Mouse (Mus musculus): ENCODE data around the gene Ftl1-ps1.

Ftl1-ps1 gene

DNA sequence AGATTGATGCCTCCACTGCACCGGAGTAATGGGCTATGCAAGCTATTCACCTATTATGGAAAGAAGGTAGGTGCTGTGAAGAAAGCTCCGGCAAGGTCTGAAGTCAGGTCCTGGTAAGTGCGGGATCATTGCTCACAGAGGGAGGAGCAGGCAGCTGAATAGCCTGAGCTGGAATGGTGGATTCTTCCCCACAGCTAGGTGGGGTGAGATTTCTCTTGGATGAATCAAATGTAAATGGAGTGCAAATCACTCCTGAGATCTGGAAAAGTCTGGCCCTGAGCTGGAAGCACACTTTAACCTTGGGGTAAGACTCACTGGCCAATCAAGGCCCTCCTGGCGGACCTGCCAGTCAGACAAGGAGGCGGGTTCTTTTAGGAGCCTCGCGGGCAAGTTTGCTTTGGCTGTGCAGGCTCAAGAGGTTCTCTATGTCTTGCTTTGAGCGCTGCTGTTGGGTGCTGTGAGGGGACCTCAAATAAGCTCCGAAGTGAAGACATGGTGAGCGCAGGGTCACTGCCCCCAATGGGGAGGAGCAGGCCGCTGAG is at the start of gene Ftl1-ps1:
Gene Ftl1-ps1, plus strand, starts transcription at position 397 of the 542 bp plus-strand sequence.
- no peak for DNase-seq (ENCODE audit: low spot score in 2 of 2)

DNA sequence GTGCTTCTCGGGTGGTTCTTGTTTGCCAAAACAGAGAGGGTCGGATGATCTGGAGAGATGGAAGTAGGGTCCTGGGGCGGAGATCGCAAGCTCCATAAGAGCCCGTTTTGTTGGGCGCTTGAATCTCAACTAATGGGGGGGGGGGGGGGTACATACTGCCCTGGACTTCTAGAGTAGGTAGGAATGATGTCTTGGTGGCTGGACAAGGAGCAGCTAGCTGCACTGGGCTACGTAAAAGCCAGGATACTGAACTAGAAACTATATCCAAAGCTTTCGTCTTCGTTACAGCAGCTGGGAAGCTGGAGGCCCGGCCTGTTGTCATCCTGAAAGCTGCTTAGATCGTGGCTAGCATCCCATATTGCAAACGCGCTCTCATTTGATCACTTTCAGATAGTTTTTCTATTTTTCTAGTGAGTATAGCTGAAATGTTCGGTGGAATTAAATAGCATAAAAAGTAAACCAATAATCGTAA is 49.0 kb upstream of the Ftl1-ps1 start:
- DNase-seq (ENCODE audit: low spot score in 2 of 2): no peak

DNA sequence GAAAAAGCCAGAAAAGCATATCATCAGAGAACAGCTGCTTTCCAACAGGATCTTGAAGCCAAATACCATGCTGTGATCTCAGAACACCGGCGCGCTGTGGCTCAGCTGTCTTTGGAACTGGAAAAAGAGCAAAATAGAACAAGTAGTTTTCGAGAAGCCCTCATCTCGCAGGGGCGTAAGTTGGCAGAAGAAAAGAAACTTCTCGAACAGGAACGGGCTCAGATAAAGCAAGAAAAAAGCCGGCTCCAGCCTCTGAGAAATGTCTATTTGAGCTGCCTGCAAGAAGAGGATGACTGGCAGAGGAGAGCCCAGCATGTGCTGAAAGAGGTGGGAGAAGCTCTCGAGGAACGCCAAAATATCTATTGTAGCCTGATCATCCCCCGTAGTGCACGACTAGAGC is 43.0 kb upstream of the Ftl1-ps1 start:
- DNase-seq (ENCODE audit: low spot score in 2 of 2): no peak

DNA sequence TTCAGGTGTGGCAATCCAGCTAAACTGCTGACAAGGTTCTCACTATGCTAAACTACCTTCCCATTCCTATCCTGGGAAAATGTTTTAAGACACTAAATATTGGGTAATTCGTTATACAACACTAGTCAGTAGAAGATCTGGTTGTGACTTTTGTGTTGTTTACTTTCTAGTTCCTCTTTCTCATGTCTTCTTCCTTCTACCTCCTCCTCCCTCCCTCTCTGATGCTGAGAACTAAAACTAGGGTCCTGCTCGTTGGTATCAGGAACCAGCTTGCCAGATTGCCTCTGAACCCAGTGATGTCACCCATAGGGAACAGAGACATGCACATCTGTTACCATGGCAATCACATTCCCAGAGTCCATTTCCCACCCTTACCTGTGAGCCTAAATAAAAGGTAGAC is 37.3 kb upstream of the Ftl1-ps1 start:
- peak in 1 of 2 experiments; percentile 16 for DNase-seq (ENCODE audit: low spot score in 2 of 2)

DNA sequence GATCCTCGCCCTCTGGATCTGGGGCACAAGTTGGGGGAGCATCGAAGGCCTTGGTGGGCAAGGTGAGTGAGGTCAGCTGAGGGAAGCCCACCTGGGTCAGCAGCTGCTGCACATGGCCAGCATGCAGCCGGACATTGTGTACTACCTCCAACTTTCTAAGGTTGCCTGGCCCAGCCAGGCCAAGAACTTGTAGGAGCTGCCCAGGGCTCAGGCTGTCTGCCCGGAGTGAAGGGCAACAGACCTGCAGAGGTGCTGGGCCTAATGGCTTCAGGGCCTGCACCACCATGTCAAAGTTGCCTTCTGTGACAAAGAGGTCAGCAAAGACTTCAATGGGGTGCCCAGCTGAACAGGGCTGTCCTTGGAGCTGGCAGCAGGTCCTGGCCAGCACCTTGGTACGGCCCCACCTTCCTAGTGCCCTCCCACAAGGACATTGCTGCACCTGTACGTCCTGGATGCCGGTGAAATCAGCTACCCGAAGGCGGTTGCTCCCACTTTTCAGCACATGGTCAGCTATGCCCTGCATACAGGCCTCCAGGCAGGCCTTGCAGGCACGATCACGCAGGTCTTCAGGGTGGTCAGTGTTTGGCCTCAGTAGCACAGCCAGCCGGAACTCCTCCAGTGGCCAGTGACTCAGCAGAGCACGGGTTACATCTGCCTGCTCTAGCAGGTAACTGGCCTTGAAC is 36.2 kb upstream of the Ftl1-ps1 start:
- DNase-seq (ENCODE audit: low spot score in 2 of 2): no peak

DNA sequence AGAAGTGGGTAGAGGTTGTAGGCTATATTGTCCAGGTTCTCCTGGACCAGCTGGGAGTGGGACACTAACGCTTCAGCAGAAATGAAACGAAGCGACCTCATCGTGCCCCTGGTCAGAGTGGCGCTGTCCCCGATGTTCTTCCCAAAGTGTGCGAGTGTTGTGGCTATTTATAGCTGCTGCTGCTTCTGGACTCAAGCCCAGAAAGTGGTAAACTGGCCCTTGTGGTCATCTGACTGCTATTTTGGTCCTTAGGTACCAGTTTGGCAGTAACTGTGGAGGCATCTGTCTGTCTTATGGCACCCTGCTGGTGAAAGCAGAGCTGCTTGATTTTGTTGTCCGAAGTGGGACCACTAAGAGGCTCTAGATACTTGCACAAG is 35.6 kb upstream of the Ftl1-ps1 start, which contains the start of gene Lrrc14b:
Gene Lrrc14b, minus strand, starts transcription at position 147 of the 377 bp plus-strand sequence.
- DNase-seq (ENCODE audit: low spot score in 2 of 2): no peak

DNA sequence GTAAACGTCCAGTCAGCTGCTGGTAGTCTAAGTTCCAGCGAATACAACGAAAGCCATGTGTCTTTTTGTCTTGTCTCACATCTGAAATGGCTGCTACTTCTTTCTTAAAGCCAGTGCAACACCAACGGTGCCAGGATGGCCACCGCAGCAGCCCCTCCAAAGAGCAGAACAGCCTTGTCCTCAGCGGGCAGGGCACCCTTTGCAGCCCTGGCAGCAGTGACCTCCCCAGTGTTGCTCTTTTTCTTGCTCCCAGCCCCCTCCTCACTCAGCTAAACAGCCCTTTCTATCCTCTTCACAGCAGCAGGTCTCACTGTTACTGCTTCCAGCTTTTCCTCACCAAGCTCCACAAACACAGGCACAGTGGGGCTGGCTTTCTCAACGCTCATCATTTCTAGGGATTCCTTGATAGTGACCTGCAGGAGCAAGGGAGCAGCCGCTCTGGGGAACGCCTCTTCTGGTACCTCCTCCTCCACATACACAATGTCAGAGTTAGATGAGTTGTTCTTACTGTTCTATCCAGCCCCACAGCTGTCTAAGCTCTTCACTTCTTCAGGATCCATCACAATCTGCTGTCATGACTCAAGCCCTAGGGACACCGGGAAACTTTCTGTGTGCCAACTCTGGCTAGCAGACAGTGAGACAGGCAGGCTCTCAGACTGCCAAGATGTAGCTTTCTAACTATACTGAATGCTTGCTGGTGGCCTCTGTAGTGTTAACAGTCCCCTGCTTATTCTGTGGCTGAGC is 17.8 kb upstream of the Ftl1-ps1 start:
- no peak for DNase-seq (ENCODE audit: low spot score in 2 of 2)

DNA sequence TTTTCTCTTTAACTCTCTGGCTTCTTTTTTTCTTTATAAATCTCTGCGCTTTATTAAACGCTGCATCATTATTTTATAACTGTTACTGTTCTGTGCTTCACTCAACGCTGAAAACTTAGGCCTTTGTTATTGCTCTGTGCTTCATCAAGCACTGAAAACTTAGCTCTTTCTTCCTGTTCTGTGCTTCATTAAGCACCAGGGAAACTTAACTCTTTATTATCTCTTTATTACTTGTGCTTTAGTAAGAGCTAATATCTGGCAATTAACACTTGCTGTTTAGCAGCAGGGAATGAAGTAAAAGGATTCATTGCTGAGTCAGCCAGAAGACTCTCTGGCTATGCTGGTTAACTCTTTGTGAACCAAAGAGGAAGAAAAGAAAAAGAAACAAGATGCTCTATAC is 17.2 kb upstream of the Ftl1-ps1 start:
- DNase-seq (ENCODE audit: low spot score in 2 of 2): no peak

DNA sequence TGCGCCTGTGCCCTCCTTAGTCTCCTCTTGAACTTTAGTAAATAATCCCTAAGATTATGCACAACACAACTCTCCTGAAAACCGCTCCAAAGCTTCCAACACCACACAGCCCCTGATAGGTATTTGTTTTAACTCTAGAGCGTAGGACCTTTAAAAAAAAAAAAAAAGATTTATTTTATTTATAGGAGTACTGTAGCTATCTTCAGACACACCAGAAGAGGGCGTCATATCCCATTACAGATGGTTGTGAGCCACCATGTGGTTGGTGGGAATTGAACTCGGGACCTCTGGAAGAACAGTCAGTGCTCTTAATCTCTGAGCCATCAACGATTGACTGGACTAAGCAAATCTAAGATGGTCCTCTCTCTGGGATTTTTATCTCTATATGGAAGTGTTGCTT is 9.8 kb upstream of the Ftl1-ps1 start:
- DNase-seq (ENCODE audit: low spot score in 2 of 2): no peak

DNA sequence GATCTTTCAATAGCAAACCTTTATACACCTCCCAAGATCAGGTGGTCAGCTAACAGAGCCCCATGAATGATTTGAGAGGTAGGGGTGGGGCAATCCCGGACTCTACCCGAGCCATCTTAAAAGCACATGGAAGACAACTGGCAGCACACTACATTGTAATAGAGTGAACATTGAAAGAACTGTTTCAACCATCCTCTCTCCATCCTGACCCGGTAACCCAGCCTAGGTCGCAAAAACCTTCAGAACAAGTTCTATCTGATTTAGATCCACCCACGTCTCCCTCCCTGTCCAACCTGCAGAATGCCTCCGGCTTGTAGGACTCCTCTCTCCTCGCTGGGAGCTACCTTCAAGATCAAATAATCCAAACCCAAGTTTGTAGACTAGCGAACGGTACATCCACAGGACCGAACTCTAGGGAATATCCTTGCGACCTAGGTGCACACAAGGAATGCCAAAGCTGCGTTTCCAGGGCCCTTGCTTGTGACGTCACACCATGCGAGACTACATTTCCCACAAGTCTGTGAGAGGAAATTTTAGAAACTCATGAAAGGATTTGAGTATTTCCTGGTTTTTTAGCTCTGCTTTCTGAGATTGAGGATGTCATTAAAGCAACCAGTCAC is 9.0 kb upstream of the Ftl1-ps1 start, which contains the start of gene Zfp72:
Gene Zfp72, minus strand, starts transcription at position 466 of the 620 bp plus-strand sequence.
- peak; percentile 62 to 63 for DNase-seq (ENCODE audit: low spot score in 2 of 2)

DNA sequence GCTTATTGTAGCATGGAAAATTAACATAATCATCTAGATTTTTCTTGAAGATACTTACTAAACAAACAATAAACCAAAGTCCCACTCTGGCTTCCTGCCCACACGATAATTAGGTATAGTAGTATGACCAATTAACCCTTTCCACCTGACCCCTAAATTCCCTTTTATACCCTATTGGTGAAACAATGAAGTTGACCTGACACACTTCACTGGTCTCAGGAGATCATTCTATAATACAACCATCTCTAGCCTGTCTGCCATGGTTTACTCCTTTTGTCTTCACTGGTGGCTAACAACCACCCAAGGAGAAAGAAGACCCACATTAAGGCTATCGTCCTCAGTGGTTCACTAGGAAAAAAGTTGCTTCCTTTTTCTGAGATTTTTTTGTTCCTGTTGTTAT is 8.3 kb upstream of the Ftl1-ps1 start:
- DNase-seq (ENCODE audit: low spot score in 2 of 2): no peak

DNA sequence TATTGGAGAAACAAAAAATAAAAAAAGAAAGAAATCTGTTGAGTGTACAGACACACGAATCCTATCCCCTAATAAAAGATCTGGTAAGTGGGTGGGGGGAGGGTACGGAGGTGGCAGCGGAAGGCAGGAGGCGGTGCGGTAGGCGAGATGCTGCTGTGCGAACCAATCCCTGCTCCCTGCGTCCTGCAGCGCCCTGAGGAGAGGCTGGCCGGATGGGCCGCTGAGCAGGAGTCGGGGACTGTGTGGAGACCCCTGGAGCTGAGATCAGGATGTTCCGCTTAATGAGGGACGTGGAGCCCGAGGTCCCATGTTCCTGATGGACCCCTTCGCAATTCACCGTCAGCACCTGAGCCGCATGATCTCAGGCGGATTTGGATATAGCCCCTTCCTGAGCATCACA is 40.4 kb downstream of the Ftl1-ps1 start:
- no peak for DNase-seq (ENCODE audit: low spot score in 2 of 2)

Measured in spleen, postnatal 36 days (tissue).